Mouse (Mus musculus) neural tube, embryonic 14.5 days (tissue): ENCODE measurements at regions not wholly inside any gene's neighbourhood (a gene's known extent, or its start where the extent isn't known, plus 50 kb on each side); places are given as distances from the start of the nearest gene placed in this dataset.

Experiments used
- ATAC-seq: fragments of 200-750 bp; cut with Nextera tagmentation; 2 replicates; pipeline ENCODE4 v1.8.0; 2017; ENCODE audit warnings: low read depth, mild to moderate bottlenecking, moderate TSS enrichment, moderate library complexity
- H3K27ac ChIP-seq: fragments of 300-500 bp; sonication (generic); 2 replicates; pipeline ENCODE4 v1.5.1; 2014; ENCODE audit warnings: low read depth, mild to moderate bottlenecking, control low read depth, low read length, moderate library complexity, mixed read lengths
- H3K27me3 ChIP-seq: fragments of 300-500 bp; sonication (generic); 2 replicates; pipeline ENCODE4 v1.6.1; 2014; ENCODE audit warnings: low read length; ENCODE audit not compliant: control insufficient read depth, insufficient read depth
- H3K36me3 ChIP-seq: fragments of 300-500 bp; sonication (generic); 2 replicates; pipeline ENCODE4 v1.6.1; 2014; ENCODE audit warnings: low read length, mixed read lengths; ENCODE audit not compliant: control insufficient read depth, insufficient read depth
- H3K4me1 ChIP-seq: fragments of 300-500 bp; sonication (generic); 2 replicates; pipeline ENCODE4 v1.6.1; 2014; ENCODE audit warnings: low read length; ENCODE audit not compliant: control insufficient read depth, insufficient read depth
- H3K4me2 ChIP-seq: fragments of 300-500 bp; sonication (generic); 2 replicates; pipeline ENCODE4 v1.6.1; 2014; ENCODE audit warnings: mild to moderate bottlenecking, low read depth, low read length, control low read depth
- H3K4me3 ChIP-seq: fragments of 300-500 bp; sonication (generic); 2 replicates; pipeline ENCODE4 v1.5.1; 2014; ENCODE audit warnings: low read depth, low read length, control low read depth, mixed read lengths
- H3K9ac ChIP-seq: fragments of 300-500 bp; sonication (generic); replicated peaks from 2 replicates; pipeline ENCODE4 v1.6.1; 2014; ENCODE audit warnings: low read depth, mild to moderate bottlenecking, control low read depth, low read length, mixed read lengths
- H3K9me3 ChIP-seq: fragments of 300-500 bp; sonication (generic); 2 replicates; pipeline ENCODE4 v1.6.1; 2016; ENCODE audit warnings: low read length; ENCODE audit not compliant: control insufficient read depth
- WGBS: fragments of 180-500 bp; shearing (Covaris S2); extraction: QIAGEN DNeasy Blood & Tissue Kit; methylation state at CpG from one replicate; pipeline ENCODE4 v1.1.7; 2014; 5-methylcytosine and 5-hydroxymethylcytosine counted together

DNA sequence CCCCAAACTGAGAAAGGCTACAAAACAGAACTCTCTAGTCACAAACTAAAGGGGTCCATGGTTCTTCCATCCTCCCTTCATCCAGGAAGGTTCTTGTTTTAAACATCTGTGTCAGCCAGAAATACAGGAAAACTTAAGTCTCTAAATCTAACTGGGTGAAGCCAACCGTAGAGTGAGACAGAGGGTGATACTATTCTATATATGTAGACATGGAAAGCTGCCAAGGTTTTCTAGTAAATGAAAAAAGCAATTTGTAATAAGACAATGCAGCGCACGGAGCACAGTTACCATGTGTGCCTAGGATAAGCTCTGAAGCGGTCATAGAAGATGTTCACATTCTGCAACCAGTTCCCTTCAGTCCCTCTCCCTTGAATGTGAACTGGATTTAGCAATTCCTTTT, 55.4 kb downstream of the Ppp1r3c start:
- no peak overlapping the region for H3K4me3 ChIP-seq
- no peak overlapping the region for H3K4me2 ChIP-seq
- ATAC-seq: no peak
- 75% methylated on average over 4 of the region's 4 CpGs for WGBS
- no peak overlapping the region for H3K9ac ChIP-seq
- H3K4me1 ChIP-seq: peaks cover 15% of the 10 kb centered on the region; the same call in 1 of the 2 replicates
- no peaks in the 10 kb centered on the region for H3K9me3 ChIP-seq
- no peak overlapping the region for H3K27ac ChIP-seq
- no peaks in the 10 kb centered on the region for H3K27me3 ChIP-seq
- no peaks in the 10 kb centered on the region for H3K36me3 ChIP-seq

- Histone ChIP-seq H3K27me3 (no peaks in the 10 kb centered on the region), H3K27ac (no peak overlapping the region), H3K4me2 (no peak overlapping the region), H3K4me3 (no peak overlapping the region), H3K4me1 (peaks cover 15% of the 10 kb centered on the region; the same call in 1 of the 2 replicates), H3K9me3 (no peaks in the 10 kb centered on the region), H3K9ac (no peak overlapping the region), H3K36me3 (no peaks in the 10 kb centered on the region)
- WGBS: 90% methylated on average over 2 of the region's 2 CpGs
- ATAC-seq: no peak
Observed at GRCm38 (mm10) chr19:36680322-36680721, 56.1 kb downstream of the Ppp1r3c start.

- no peak overlapping the region for H3K9ac ChIP-seq
- 13% methylated on average over 4 of the region's 4 CpGs for WGBS
- no peak overlapping the region for H3K4me3 ChIP-seq
- H3K36me3 ChIP-seq: no peaks in the 10 kb centered on the region
- peak overlapping the region; percentile 66 for H3K27ac ChIP-seq
- H3K4me2 ChIP-seq: no peak overlapping the region
- H3K4me1 ChIP-seq: peaks cover 15% of the 10 kb centered on the region; the same call in 1 of the 2 replicates
- no peaks in the 10 kb centered on the region for H3K9me3 ChIP-seq
- H3K27me3 ChIP-seq: no peaks in the 10 kb centered on the region
- peak; percentile 62 for ATAC-seq
Observed at GRCm38 (mm10) chr19:36679028-36679820, 57.2 kb downstream of the Ppp1r3c start.

GRCm38 (mm10) chr19:36678382-36679027, 57.9 kb downstream of the Ppp1r3c start:
- WGBS: 47% methylated on average over 7 of the region's 7 CpGs
- peaks cover 15% of the 10 kb centered on the region; the same call in 1 of the 2 replicates for H3K4me1 ChIP-seq
- no peaks in the 10 kb centered on the region for H3K27me3 ChIP-seq
- H3K9ac ChIP-seq: no peak overlapping the region
- H3K4me3 ChIP-seq: no peak overlapping the region
- peak overlapping the region; percentile 66 for H3K27ac ChIP-seq
- no peak overlapping the region for H3K4me2 ChIP-seq
- peak; percentile 36; the same call in 1 of the 2 replicates for ATAC-seq
- no peaks in the 10 kb centered on the region for H3K9me3 ChIP-seq
- no peaks in the 10 kb centered on the region for H3K36me3 ChIP-seq

DNA sequence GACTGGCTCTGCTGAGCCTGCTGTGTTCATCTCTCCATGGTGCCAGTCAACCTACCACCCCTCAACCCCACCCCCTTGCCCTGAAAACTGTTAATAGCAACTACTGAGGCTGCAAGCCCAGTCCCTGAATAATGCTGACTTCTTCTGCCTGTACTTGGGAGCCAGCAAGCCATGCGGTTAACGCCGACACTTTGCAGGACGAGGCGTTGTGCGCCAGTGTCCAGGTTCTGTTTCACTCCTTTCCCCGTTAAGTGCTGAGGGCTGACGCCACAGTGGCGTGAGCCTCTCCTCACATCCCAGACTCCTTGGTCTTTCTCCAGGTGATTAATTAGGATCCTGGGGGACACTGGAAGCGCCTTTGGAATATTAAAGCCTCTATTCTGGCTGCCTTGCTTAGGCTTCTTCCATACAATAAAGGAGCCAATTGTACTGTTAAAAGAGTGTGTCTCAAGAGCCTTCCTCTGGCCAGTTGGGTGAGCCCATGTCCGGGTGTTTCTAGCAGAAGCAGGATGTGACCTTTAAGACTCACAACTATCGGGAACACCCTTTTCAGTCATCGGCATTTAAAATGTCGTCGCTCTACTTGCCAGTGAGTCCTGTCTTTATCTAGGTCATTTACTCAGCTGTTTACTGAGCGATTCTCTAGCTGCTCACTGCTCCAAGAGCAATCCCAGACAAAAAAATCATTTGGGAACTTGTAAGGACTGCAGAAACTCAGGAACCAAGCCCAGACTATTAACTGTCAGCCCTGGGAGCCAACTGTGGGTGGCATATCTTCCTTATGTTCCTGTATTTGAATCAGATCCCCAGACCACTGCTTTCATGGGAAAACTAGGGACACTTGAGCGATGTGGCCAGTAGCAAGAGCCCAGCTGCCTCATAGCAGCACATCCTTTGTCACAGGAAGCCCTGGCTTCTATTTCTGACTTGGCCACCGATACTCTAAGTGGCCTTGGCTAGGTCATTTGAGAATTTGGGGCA, 59.1 kb downstream of the Ppp1r3c start:
- ATAC-seq: peak; percentile 50; the same call in 1 of the 2 replicates
- Histone ChIP-seq H3K4me2 (no peak overlapping the region), H3K9me3 (no peaks in the 10 kb centered on the region), H3K4me1 (peaks cover 15% of the 10 kb centered on the region; the same call in 1 of the 2 replicates), H3K27ac (peak overlapping the region; percentile 66; the same call in 1 of the 2 replicates), H3K36me3 (no peaks in the 10 kb centered on the region), H3K9ac (no peak overlapping the region), H3K27me3 (no peaks in the 10 kb centered on the region), H3K4me3 (no peak overlapping the region)
- WGBS: 62% methylated on average over 18 of the region's 18 CpGs

DNA sequence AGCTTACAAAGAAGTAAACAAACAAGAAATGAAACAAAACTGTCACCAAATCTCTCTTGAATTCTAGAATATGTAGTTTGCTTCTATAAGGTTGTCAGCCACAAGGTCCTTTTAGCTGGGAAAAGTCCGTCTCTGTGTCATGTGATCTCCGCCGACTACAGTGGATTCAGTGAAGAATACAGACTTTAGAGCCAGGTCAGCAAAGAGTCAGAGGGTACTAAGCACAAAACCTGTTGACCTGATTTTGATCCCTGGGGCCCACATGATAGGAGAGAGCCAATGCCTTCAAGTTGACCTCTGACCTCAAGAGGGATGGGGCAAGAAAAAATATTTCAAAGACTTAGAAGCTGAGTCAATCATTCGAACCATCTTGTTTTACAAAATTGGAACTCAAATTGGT, 61.5 kb downstream of the Ppp1r3c start:
- Histone ChIP-seq H3K36me3 (no peaks in the 10 kb centered on the region), H3K9me3 (no peaks in the 10 kb centered on the region), H3K27ac (no peak overlapping the region), H3K27me3 (no peaks in the 10 kb centered on the region), H3K9ac (no peak overlapping the region), H3K4me2 (no peak overlapping the region), H3K4me1 (peaks cover 15% of the 10 kb centered on the region; the same call in 1 of the 2 replicates), H3K4me3 (no peak overlapping the region)
- WGBS: 85% methylated on average over 4 of the region's 4 CpGs
- ATAC-seq: no peak

DNA sequence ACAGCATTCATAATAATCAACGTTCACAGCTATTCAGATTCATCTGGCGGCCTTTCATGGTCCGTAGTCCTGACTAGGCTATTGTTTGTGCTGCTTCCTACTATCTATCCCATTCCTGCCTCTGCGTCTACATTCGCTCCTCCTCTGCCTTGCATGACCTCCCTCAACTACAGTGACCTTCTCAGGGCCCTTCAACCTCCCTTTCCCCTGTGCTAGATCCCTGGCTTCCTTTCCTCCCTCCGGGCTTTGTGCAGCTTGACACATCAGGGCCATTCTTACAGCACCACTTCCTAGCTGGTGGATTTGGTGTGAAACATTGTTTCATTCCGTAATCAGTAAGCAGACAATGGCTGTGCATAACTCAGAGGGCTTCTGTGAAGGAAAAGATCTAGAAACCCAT, 65.6 kb downstream of the Ppp1r3c start:
- H3K4me1 ChIP-seq: no peaks in the 10 kb centered on the region
- no peak overlapping the region for H3K4me3 ChIP-seq
- no peak overlapping the region for H3K9ac ChIP-seq
- ATAC-seq: no peak
- H3K27ac ChIP-seq: no peak overlapping the region
- H3K27me3 ChIP-seq: no peaks in the 10 kb centered on the region
- H3K9me3 ChIP-seq: no peaks in the 10 kb centered on the region
- no peaks in the 10 kb centered on the region for H3K36me3 ChIP-seq
- 50% methylated on average over 7 of the region's 7 CpGs for WGBS
- H3K4me2 ChIP-seq: no peak overlapping the region
